Mouse (Mus musculus) adrenal gland, adult (tissue): ENCODE data around the gene Arhgef38.

ENCODE experiments used
- DNase-seq, 2 experiments: peaks; one replicate each; pipeline ENCODE4 v3.0.0; 2022 to 2023; ENCODE audit warnings: low spot score in 1 of 2; ENCODE audit not compliant: inconsistent age in 2 of 2

The Arhgef38 gene

DNA sequence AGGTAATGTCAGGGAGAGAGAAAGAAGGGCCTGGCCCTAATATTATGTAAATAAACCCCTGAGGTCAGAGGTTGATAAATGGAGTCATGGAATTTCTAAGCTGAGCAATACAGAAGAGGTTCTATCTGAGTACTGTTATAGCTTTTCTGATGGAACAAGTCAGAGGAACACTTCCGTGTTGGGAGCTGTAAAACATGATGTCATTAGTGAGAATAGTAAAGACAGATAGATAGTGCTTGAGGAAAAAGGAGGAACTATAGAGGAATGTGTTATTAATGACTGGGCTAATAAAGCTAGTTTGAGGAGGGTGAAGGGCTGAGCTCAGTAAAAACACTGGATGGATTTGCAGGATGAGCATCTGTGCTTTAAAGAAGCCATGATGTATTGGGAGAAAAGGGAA, 140.4 kb downstream of the Arhgef38 start:
- DNase-seq, result no peak

- DNase-seq, result no peak
Observed at GRCm38 (mm10) chr3:133092936-133093335, 141.8 kb downstream of the Arhgef38 start.

DNA sequence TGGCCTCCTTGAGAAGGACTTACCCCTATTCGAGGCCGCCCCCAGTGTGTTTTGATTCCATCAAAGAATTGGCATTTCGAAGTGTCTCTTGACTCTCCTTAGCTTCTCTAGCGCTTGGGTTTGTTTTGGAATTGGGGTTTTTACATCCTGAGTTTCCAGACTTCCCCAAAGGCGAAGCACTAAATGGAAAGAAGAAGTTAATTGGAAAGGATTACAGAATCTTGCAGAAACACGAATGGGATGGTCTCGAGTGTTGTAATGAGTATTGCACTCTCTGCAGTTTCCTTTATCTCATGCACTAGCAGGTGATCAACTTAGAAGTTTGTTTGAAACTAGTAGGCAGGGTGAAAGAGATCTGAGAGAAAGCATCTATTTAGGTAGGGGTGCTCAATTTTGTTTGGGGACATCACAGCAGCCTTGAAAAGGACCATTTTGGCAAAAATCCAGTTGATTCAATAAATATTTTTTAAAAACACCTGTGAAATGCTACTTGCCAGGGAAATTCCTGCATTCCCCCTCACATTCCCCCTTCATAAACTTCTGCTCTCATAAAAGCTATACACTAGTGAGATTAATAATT, 142.4 kb downstream of the Arhgef38 start:
- DNase-seq, result no peak

GRCm38 (mm10) chr3:133091664-133092273, 143.0 kb downstream of the Arhgef38 start, which contains the start of the genes Ints12 and Gstcd:
Gene Ints12, plus strand, starts transcription at chr3:133091840.
Gene Gstcd, minus strand, starts transcription at chr3:133092033.
- DNase-seq, result peak; percentile 91 to 98

DNA sequence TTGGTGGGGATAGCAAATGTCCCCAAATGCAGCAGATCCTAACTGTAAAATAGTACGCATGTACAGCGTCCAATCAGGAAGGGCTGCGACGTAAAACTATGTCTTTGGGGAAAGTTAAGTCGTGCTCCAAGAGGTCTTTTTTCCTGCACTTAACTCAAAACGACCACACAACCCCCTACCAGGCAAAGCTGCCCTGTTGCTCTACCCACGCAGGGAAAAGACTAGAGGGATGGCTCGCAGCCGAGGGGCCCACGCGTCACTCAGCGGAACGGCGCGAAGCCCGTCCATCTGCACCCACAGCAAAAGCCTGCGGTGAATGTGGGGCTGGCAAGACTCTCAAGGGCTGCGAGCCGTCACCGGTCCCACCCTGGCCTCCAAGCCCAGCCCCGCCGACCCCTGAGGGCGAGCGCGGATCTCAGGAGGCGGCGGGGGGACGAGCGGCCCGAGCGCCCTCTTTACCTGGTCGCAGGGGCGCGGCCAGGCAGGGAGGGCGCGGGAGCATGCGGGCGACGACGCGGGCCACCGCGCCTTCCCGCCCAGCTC, 143.6 kb downstream of the Arhgef38 start:
- DNase-seq, result no peak

DNA sequence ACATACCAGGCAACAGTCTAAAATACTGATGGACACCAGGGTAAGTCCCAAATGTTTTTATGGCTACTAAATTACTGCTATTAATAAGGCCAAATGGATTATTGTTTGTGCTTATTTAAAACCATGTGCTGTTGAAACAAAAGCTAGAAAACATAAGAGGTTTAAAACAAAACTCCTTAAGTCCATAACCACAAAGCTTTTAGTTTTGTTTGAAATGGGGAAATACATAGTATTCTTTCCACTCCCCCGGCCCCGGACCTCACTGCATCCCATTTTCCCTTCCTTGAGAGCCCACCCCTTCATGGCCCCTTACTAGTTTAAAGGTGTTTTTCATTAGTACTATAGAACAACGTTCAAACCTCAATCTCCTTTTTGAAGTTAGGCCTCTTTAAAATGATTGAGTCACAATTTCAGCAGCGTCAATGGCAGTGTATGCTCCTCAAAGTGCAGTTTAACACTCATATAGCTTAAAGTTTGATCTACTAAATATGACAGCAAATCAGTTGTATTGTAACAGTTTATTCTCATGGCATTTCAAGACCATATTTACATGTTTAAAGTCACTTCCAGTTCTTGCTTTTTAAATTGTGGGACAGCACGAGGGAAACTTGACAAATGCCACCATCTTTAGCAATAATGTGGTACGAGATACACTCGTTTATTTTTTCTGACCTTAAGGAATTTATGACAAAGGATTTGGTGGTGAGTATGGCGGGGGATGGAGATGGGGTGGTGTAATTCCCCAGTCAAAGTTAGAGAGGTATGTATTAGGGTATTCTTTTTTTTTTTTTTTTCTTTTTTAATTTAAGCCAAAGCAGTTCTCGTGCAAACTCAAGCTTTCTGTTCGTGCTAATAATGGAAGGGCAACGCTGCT, 144.3 kb downstream of the Arhgef38 start:
- no peak for DNase-seq

DNA sequence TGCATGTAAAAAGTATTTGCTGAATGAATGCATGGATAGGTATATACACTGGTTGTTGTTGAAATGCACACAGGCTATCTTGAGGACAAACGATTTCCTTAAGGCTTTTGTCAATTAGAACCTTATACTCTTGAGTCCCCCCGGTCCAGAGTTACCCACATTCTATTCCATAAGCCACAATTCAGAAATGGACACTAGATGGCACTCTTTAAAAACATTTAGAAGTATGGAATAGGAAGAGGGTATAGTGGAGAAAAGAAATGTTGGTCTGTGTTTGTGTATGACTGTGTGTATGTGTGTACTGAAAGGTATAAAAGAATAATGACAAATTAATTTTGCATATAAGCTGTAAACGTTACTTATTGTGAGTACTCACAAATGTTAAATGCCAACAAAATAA, 148.9 kb downstream of the Arhgef38 start:
- peak in 1 of 2 experiments; percentile 54 for DNase-seq

- DNase-seq, result no peak
Observed at GRCm38 (mm10) chr3:133082736-133083135, 152.0 kb downstream of the Arhgef38 start.

- no peak for DNase-seq
Observed at GRCm38 (mm10) chr3:133075560-133075959, 159.2 kb downstream of the Arhgef38 start.
